Mouse (Mus musculus): ENCODE measurements at regions not wholly inside any gene's neighbourhood (a gene's known extent, or its start where the extent isn't known, plus 50 kb on each side); places are given as distances from the start of the nearest gene placed in this dataset. TPM values are rescaled to one million over a fixed set of nuclear protein-coding genes. Genes with fewer than 3 reads are reported as not detected.

Small RNAs in the stretch of these regions (microRNA-seq; reads per million reads assigned to microRNA genes)
- not detected for gene Gm26042

All from midbrain, embryonic 13.5 days (tissue).